Mouse (Mus musculus): ENCODE measurements around the gene Mast1.
A peak's percentile ranks its signal among the peaks of the same experiment; 100 is the strongest.

Gene Mast1

DNA sequence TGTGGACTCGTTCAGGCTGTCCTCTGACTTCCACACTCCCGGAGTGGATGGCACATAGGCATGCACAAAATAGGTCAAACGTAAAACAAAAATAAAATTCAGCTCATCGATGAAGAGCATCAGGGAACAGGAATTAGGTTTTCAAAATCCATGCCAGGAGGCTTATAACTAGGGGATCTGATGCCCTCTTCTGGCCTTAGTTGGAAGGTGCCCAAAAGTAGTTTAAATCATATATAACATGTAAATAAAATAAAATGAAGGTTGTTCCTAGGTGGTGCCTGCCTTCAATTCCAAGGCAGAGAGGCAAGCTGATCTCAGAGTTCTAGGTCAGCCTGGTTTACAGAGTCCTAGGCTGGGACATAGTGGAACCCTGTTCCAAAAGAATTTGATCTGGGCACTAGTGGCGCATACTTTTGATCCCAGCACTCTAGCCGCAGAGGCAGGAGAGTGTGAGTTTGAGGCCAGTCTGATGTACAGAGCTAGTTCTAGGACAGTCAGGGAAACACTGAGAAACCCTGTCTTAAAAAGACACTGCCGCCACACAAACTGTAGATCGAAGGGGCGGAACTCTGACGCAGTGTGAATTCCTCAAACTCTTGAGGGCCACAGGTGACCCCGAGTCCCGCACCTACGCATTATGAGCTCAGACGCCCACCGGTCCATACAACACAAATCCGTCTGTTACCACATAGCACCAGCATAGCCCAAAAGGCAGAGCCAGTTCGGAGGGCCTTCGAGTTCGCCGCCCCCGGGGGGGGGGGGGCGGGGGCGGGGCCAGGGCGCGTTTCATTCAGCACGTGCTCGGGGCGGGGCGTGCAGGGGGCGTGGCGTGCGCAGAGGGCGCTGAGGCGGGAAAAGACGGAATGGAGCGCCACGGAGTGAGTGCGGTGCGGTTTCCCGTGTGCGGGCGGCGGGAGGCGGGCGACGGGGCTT, 65.5 kb downstream of the Mast1 start, which contains the start of gene Syce2:
Gene Syce2, plus strand, starts transcription at position 736 of the 933 bp plus-strand sequence.
- DNase-seq: peak; percentile 66 to 83
